Mouse (Mus musculus) CH12.LX (cell line): ENCODE measurements around the gene Vil1. TPM values are rescaled to one million over a fixed set of nuclear protein-coding genes. Genes with fewer than 3 reads are reported as not detected.

Experiments
- DNase-seq: peaks from one replicate; pipeline ENCODE4 v3.0.0-alpha.2; 2013; ENCODE audit errors: extremely low read depth
- H3K27ac ChIP-seq: 2 replicates; pipeline ENCODE4 v1.5.1; 2012; ENCODE audit warnings: low read depth, mild to moderate bottlenecking, control low read depth, moderate library complexity; ENCODE audit not compliant: insufficient read depth
- H3K27me3 ChIP-seq: replicated peaks from 2 replicates; pipeline ENCODE3; 2012; ENCODE audit warnings: inconsistent platforms
- H3K36me3 ChIP-seq, 2 experiments: replicated peaks in 1 of 2; 2 replicates each; pipeline versions ENCODE3 to v1.6.1; 2012; ENCODE audit warnings: inconsistent platforms in 1 of 2, low read length in 1 of 2, mild to moderate bottlenecking in 1 of 2, mixed read lengths in 1 of 2, moderate library complexity in 1 of 2; ENCODE audit not compliant: control insufficient read depth in 1 of 2, insufficient read depth in 1 of 2
- H3K4me1 ChIP-seq, 2 experiments: 2 replicates each; pipeline ENCODE4 v1.6.1; 2012; ENCODE audit warnings: inconsistent platforms in 1 of 2, moderate library complexity in 1 of 2; ENCODE audit not compliant: insufficient read depth in 2 of 2, control insufficient read depth in 1 of 2
- H3K4me2 ChIP-seq: 2 replicates; pipeline ENCODE4 v1.6.1; 2012; ENCODE audit warnings: low read depth, mild to moderate bottlenecking, control low read depth; ENCODE audit not compliant: poor library complexity, insufficient read depth, severe bottlenecking
- H3K4me3 ChIP-seq, 3 experiments: fragments of 150-350 bp in 1 of 3; sonication (generic) in 1 of 3; replicated peaks in 1 of 3; 2 replicates each; pipeline versions ENCODE3 to v1.5.1; 2011 to 2012; ENCODE audit warnings: low read depth in 2 of 3, low read length in 2 of 3, mild to moderate bottlenecking in 2 of 3, moderate library complexity in 2 of 3, control low read depth in 1 of 3, improper control_type of control experiment in 1 of 3, inconsistent platforms in 1 of 3, mixed read lengths in 1 of 3; ENCODE audit not compliant: poor library complexity in 1 of 3
- H3K79me2 ChIP-seq: replicated peaks from 2 replicates; pipeline ENCODE4 v1.6.1; 2012; ENCODE audit warnings: mild to moderate bottlenecking, moderate library complexity; ENCODE audit not compliant: control insufficient read depth, poor library complexity, insufficient read depth, severe bottlenecking; ENCODE audit errors: extremely low read depth
- H3K9ac ChIP-seq: 2 replicates; pipeline ENCODE4 v1.6.1; 2012; ENCODE audit warnings: low read depth, mild to moderate bottlenecking, control low read depth, moderate library complexity; ENCODE audit not compliant: insufficient read depth
- H3K9me3 ChIP-seq: replicated peaks from 2 replicates; pipeline ENCODE3; 2012; ENCODE audit warnings: low read length, inconsistent platforms, mixed read lengths
- CHD1 ChIP-seq: IDR thresholded peaks from 2 replicates; pipeline ENCODE4 v1.6.1; 2012; ENCODE audit warnings: low read depth, low read length, improper control_type of control experiment, inconsistent platforms
- CHD2 ChIP-seq: IDR thresholded peaks from 2 replicates; pipeline ENCODE4 v1.6.1; 2011; ENCODE audit warnings: low read length, improper control_type of control experiment
- ELF1 ChIP-seq: IDR thresholded peaks from 2 replicates; pipeline ENCODE4 v1.6.1; 2014; ENCODE audit warnings: low read depth, mild to moderate bottlenecking, inconsistent platforms, low read length, improper control_type of control experiment
- EP300 ChIP-seq: IDR thresholded peaks from 2 replicates; pipeline ENCODE4 v1.6.1; 2011; ENCODE audit warnings: low read length, improper control_type of control experiment
- ETS1 ChIP-seq: conservative IDR thresholded peaks from 2 replicates; pipeline ENCODE4 v1.6.1; 2012; ENCODE audit warnings: low read depth, mild to moderate bottlenecking, inconsistent platforms, low read length, improper control_type of control experiment, moderate library complexity
- IRF4 ChIP-seq: IDR thresholded peaks from 2 replicates; pipeline ENCODE4 v1.6.1; 2014; ENCODE audit warnings: low read depth, mild to moderate bottlenecking, inconsistent platforms, low read length, improper control_type of control experiment
- JUN ChIP-seq: IDR thresholded peaks from 2 replicates; pipeline ENCODE4 v1.6.1; 2011; ENCODE audit warnings: low read depth, mild to moderate bottlenecking, low read length, improper control_type of control experiment, moderate library complexity; ENCODE audit not compliant: insufficient read depth
- MAFK ChIP-seq: IDR thresholded peaks from 2 replicates; pipeline ENCODE4 v1.6.1; 2011; ENCODE audit warnings: low read length, improper control_type of control experiment; ENCODE audit not compliant: insufficient replicate concordance
- MAZ ChIP-seq: IDR thresholded peaks from 2 replicates; pipeline ENCODE4 v1.6.1; 2012; ENCODE audit warnings: low read depth, mild to moderate bottlenecking, inconsistent platforms, low read length, improper control_type of control experiment, moderate library complexity
- MEF2A ChIP-seq: IDR thresholded peaks from 2 replicates; pipeline ENCODE4 v1.6.1; 2014; ENCODE audit warnings: low read depth, mild to moderate bottlenecking, inconsistent platforms, low read length, improper control_type of control experiment, borderline replicate concordance
- PAX5 ChIP-seq: IDR thresholded peaks from 2 replicates; pipeline ENCODE4 v1.6.1; 2012; ENCODE audit warnings: low read length, inconsistent platforms, mixed read lengths
- POLR2AphosphoS2 ChIP-seq: IDR thresholded peaks from 2 replicates; pipeline ENCODE4 v1.6.1; 2011; ENCODE audit warnings: low read depth, low read length, improper control_type of control experiment
- RAD21 ChIP-seq: IDR thresholded peaks from 2 replicates; pipeline ENCODE4 v1.6.1; 2011; ENCODE audit warnings: low read depth, mild to moderate bottlenecking, low read length, improper control_type of control experiment, moderate library complexity
- SIN3A ChIP-seq: IDR thresholded peaks from 2 replicates; pipeline ENCODE4 v1.6.1; 2012; ENCODE audit warnings: low read length, improper control_type of control experiment, inconsistent platforms
- USF2 ChIP-seq: conservative IDR thresholded peaks from 2 replicates; pipeline ENCODE4 v1.6.1; 2011; ENCODE audit warnings: low read depth, low read length, improper control_type of control experiment
- ZKSCAN1 ChIP-seq: IDR thresholded peaks from 2 replicates; pipeline ENCODE4 v1.6.1; 2012; ENCODE audit warnings: low read depth, inconsistent platforms, low read length, improper control_type of control experiment, borderline replicate concordance
- ZMIZ1 ChIP-seq: IDR thresholded peaks from 2 replicates; pipeline ENCODE4 v1.6.1; 2012; ENCODE audit warnings: low read depth, mild to moderate bottlenecking, inconsistent platforms, low read length, improper control_type of control experiment
- ZNF384 ChIP-seq: IDR thresholded peaks from 2 replicates; pipeline ENCODE4 v1.6.1; 2012; ENCODE audit warnings: low read depth, low read length, improper control_type of control experiment, inconsistent platforms
- dilution Hi-C: fragments of 300-500 bp; cut with MboI; formaldehyde crosslinking; loops from 2 replicates; pipeline ENCODE4 v1.14.3; 2020; ENCODE audit warnings: low sequenced_read_pairs; ENCODE audit not compliant: extremely low pct_unique_long_range_greater_than_20kb, extremely low pct_ligation_motif_present
- in situ Hi-C: fragments of 300-500 bp; cut with MboI; formaldehyde crosslinking; loops from 3 replicates; pipeline ENCODE4 v1.14.3; 2019; ENCODE audit warnings: low sequenced_read_pairs, low pct_ligation_motif_present, low pct_unique_long_range_greater_than_20kb, mixed read lengths
- polyA plus RNA-seq: library from polyadenylated mRNA; unstranded; fragments of >175 nt; gene quantifications from 2 replicates; pipeline ENCODE4 v1.2.1, GENCODE M21; 2012; ENCODE audit warnings: low read depth; ENCODE audit not compliant: insufficient read length
- total RNA-seq, 2 experiments: library from RNA; depleted of rRNA; stranded (reverse); fragments of 300-350 nt in 1 of 2; fragments of >200 nt in 1 of 2; gene quantifications; 2 replicates each; pipeline ENCODE4 v1.2.3; 2012 to 2014

Vil1 gene
- total RNA-seq (2012; rRNA removed) (0.08 TPM in 1 of 2 replicates, not detected in the other), total RNA-seq (2014; rRNA removed) (not detected in 2 replicates), polyA plus RNA-seq (0.10 TPM in 1 of 2 replicates, not detected in the other)

DNA sequence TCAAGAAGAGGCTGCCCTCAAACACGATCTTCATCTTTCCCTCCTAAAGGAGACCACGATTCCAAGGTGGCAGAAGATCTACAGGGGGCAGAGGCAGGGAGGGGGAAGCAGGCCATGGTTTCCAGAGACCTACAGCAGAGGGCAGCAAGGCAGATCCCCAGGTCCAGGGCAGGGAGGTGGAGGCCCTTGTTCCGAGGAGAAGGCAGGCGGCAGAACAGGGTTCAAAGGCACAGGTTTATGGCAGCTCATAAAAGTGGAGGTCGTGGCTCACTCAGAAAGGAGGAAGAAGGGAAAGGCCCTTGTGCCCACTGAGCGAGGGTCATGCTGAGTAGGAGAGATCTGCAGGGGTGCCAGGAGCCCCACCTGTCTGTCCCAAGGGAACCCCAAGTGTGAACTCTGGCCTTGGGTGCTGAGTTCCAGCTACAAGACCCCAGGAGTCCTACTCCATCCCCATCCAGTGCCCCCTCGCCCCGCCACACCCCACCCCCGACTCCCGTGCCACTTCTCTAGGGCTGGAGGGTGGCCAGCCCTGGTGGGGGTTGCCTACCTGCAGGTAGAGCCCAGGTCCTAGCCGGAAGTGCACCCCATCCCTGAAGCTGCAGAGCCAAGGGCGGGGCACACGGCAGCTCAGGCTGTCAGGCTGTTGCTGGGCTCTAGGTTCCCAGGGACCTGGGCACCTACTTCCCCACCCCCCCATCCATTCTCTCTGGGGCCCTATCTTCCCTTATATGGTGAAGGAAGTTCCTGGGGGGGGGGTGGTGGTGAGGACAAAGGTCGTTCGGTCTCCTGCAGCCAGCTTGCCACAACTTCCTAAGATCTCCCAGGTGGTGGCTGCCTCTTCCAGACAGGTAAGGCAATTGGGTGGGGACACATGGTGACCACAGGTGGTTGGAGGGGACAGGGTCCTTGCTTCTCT lies at the start of gene Vil1:
Gene Vil1 (plus strand): TSS at position 788 of the 916 bp plus-strand sequence.
- Histone ChIP-seq H3K4me2 (no peak within 1 kb of the TSS), H3K79me2 (no peaks in the 10 kb centered on the region), H3K36me3 (no peaks in the 10 kb centered on the region)
- DNase-seq, result no peak
- no peak for TF ChIP-seq JUN
- no peak for TF ChIP-seq RAD21
- TF ChIP-seq ETS1, result no peak
- no peak for TF ChIP-seq ZNF384
- TF ChIP-seq ZKSCAN1, result no peak
- no peak for TF ChIP-seq MEF2A
- no peak for TF ChIP-seq PAX5
- TF ChIP-seq ZMIZ1, result no peak
- no peak for TF ChIP-seq SIN3A
- TF ChIP-seq MAZ, result no peak
- TF ChIP-seq CHD1, result no peak
- TF ChIP-seq MAFK, result no peak
- no peak for TF ChIP-seq CHD2
- no peak for TF ChIP-seq POLR2AphosphoS2
- TF ChIP-seq IRF4, result no peak
- TF ChIP-seq, all 38 proteins: peak for 0
- Histone ChIP-seq H3K4me1 (peaks cover 0 to 3% of the 10 kb centered on the region in 2 experiments; a peak in 1 of 4 replicates), H3K4me3 (no peak within 1 kb of the TSS), H3K27me3 (no peaks in the 10 kb centered on the region), H3K9me3 (no peaks in the 10 kb centered on the region), H3K27ac (no peak within 1 kb of the TSS), H3K9ac (no peak within 1 kb of the TSS)
- dilution Hi-C loops (no loop called here), in situ Hi-C loops (no loop called here)

DNA sequence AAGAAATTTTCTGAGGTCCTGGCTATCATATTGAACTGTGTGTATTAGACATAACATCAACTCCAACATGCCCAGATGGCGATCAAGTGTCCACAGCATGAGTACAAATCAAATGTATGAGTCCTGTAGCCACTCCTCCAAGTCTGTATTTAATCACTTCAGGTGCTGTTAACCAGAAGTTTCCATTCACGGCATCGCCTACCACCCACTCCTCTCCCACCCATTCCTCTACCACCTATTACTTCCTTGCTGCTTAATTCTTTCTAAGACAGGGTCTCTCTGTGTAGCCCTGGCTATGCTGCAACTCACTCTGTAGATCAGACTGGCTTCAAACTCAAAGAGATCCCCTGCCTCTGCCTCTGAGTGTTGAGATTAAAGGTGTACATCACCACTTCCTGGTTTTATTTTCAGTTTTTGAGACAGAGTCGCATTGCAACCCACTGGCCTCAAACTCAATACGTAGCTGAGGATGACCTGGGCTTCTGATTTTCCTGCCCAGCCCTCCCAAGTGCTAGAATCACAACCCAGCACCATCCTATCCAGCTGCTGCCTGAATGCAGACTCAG lies 49.1 kb upstream of the Vil1 start:
- Histone ChIP-seq H3K27me3 (no peaks in the 10 kb centered on the region), H3K4me2 (peak overlapping the region; percentile 42; the same call in 1 of the 2 replicates), H3K4me3 (no peak overlapping the region), H3K79me2 (no peaks in the 10 kb centered on the region), H3K27ac (peak overlapping the region; percentile 72), H3K4me1 (peaks cover 32 to 75% of the 10 kb centered on the region in 2 experiments), H3K9ac (peak overlapping the region; percentile 29), H3K9me3 (no peaks in the 10 kb centered on the region), H3K36me3 (peaks cover 13 to 18% of the 10 kb centered on the region in 2 experiments)
- TF ChIP-seq USF2, result no peak
- 0 out of 2 replicates have a peak, but pooled peaks have one; percentile 2 for TF ChIP-seq CHD2
- TF ChIP-seq EP300, result 0 out of 2 replicates have a peak, but pooled peaks have one; percentile 24
- peak; percentile 75 for TF ChIP-seq ELF1
- dilution Hi-C loops, result no loop called here
- in situ Hi-C loops, result loop anchor here (5.0 kb wide), 1 partner anchor 53 kb away; the partner anchor contains the start of gene Tmbim1
- no peak for DNase-seq
